Mouse (Mus musculus) adrenal gland, postnatal 25 days (tissue): ENCODE results near the gene Mgat5b. TPM values are rescaled to one million over a fixed set of nuclear protein-coding genes. Genes with fewer than 3 reads are reported as not detected.

Source experiments
- DNase-seq: peaks from one replicate; pipeline ENCODE4 v3.0.0; 2021; ENCODE audit warnings: mixed read lengths
- total RNA-seq: library from RNA; stranded (reverse); gene quantifications from 2 replicates; pipeline ENCODE4 v1.2.3, GENCODE M21; 2021

The Mgat5b gene
- total RNA-seq, 1 experiment from 2014 or later, result 0.94 TPM

DNA sequence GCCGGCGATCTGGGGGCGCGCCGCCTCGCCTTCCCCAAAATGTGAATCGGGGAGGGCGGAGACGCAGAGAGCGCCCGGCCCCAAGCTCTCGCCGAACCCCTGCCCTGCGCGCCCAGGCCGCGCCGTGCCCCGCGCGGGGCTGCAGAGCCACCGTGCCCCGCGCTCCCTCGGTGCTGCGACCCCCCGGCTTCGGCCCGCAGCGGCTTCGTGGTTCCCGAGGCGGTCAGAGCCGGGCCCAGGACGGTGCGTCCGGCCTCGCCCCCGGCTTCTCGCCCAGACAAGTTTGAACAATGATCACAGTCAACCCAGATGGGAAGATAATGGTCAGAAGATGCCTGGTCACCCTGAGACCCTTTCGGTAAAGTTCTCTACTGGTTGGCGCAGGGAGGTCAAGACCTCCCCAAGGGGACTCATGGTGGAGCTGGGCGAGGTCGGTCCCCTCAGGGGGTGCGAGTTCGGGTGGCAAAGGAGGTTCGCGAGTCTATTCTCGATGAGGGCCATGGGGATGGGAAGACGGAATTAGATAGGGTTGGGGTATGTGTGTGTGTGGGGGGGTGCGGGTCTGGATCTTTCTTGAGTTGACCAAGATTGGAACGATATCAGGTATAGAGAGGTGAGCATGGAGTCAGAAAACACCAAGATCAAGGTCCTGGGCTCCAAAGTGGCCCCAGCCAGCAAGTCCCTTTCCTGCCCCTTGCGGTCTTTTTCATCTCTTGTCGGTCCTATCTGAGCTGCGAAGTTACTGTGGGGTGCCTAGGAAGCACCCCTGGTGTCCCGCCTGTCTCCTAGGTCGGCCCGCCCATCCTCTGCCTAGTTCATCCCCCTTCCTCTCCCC is 740 bp downstream of the Mgat5b start:
- no peak for DNase-seq

DNA sequence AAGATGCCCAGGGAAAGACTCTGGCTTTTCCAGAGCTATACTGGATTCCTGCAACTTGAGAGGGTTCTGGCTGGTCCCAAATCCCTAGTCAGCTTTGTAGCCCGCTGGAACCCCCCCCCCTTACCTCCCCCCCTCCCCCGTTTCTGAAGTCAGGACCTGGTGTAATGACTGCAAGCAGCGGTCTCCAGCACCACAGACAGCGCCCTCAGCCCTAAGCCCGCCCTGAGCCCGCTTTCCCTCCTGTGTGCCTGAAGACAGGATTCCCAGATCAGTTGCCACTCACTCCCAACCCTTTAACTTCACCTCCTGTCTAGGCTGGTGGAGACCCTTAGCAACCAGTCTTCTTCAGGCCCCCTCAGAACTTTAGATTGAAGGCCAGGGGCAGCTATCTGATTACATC is 2.1 kb downstream of the Mgat5b start:
- peak; percentile 32 for DNase-seq

DNA sequence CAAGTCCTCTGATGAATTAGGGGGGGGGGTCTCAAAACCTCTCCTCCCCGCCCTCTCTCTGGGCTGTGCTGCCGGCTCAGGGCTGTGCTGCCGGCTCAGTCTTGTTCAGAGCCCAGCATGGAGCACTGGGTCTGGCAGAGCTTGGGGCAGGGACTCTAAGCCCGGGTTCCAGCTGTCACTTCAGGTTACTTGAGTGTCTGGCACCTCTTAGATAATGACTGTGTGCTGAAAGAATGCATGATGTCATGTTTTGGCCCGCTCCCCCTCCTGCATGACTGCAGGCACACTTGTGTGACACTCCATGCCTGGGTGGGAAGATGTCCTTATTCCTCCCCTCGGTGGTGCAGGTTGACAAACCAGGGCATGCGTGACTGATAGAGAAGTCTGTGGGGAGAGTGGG is 3.4 kb downstream of the Mgat5b start:
- DNase-seq, result no peak

DNA sequence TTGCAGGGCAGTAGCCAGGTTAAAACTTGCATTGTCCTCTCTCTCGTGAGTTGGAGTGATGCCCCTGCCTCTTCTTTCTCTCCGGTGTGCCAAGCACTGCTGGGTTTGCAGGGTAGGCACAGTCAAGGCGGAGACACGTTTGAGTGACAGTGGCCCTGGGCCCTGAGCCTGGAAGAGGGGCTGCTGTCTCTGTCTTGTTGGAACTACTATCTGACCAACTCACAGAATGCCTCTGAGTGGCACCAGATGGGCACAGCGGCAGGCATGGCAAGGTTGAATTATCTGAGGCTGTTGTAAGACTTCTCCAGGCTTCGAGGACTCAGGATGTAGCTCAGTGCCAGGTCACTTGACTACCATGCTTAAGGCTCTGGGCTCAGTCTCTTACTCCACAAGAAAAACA is 9.4 kb downstream of the Mgat5b start:
- DNase-seq, result no peak

DNA sequence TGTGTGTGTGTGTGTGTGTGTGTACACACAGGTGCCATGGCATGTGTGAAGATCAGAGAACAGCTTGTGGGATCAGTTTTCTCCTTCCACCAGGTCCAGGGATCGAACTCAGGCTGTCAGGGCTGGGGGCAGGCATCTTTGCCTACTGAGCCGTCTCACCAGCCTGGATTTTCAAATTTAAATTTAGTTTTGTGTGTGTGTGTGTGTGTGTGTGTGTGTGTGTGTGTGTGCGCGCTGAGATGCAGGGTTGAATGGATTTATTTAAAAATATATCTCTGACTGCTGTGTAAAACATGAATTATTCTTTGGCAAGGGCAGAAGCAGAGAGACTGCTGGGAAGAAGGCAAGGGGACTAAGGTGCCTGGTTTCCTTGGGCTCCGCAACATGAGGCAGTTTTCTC is 16.2 kb downstream of the Mgat5b start:
- DNase-seq, result no peak

DNA sequence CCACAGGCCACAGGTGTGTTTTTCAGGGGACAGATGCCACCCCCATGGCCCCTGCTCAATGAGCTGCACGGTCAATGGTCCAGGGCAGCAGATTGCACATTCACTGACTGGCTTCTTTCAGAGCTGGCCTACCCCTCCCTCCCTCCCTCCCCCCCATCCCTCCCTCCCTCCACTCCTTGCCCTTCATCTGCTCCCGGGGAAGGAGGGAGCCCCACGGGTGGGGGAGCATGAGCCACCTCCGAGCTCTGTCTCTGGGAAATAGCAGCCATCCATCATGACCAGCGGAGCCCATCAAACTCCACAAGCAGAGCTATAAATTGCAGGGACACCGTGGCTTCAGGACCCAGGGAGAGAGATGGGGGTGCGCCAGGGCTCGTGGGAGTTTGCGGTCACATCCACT is 16.7 kb downstream of the Mgat5b start:
- DNase-seq, result no peak

DNA sequence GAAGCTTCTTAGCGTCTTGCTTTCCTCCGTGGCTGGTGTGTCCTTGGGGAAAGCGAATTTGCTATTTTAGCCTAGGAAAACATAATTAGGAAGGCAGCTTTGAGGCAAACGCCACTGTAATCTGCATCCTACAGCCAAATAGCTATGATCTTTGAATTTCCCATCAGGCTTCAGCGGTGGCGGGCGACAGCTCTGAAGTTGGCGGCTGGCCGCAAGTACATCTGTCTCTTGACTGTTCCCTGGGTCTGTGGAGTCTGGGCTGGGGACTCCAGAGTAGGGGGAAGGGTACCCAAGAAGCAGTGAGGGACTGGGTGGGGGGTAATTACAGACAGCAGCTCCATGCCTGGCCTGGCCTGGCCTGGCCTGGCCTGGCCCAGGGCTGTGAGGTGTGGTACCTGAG is 17.3 kb downstream of the Mgat5b start:
- no peak for DNase-seq

DNA sequence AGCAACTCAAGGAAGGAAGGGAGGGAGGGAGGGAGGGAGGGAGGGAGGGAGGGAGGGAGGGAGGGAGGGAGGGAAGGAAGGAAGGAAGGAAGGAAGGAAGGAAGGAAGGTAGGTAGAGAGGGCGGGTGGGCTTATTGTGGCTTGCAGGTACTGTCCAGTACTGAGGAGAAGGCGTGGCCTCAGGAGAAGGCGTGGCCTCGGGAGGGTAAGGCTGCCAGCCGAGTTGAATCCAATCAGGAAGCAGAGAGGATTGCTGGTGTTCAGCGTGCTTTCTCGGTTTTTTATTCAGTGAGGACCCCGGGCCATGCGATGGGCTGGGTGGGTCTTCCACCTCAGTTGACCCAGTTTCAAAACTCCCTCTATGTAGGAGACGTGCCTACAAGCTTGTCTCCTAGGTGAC is 18.5 kb downstream of the Mgat5b start:
- DNase-seq, result no peak

DNA sequence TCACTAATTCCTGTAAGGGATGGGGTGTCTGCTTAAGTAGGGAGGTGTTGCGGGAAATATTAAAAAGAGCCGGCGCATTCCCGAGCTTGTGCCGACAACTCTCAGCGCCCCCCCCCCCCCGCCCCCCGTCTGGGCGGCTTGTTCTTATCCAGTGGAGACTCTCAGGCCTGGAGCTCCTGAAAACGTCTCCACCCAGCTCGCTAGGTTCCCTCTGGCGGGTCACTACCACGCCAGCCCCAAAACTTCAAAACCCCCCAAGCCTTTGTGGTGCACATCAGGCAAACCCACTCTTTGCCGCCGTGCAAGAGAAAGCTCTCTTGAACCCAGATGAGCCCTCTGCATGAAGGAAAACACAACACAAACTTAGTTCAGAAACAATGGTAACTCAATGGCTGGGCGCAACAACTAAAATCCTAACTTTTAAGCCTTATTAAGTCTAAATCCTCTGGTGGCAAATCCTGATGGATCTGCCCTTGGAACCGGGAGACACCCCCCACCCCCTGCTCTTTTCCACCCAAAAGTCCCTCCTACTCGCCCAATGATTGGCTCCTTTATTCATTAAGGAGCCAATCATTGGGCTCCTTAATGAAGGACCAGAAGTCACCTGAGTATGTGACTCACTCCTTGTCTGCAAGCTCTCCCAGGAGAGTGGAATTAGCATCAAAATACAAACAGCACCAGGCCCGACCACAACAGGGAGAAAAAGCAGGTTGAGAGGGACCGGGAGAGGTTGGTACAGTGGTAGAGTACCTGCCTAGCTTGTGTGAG is 21.6 kb downstream of the Mgat5b start:
- DNase-seq, result no peak

DNA sequence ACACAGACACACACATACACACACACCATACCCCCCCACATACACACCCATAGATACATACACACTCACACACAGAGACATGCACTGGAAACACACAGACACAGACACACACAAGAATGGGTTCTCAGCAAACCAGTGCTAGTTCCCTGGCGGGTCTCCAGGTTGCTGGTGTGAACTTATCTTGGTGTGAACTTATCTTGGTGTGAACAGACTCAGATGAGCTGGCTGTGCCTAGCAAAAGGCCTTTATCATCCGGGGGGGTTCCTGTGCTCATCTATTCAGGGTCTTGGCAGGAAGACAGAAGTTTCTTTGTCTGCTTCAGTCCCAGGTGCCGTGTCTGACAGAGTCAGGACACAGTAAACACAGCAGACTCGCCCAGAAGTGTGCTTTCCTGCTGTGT is 25.7 kb downstream of the Mgat5b start:
- DNase-seq, result no peak

DNA sequence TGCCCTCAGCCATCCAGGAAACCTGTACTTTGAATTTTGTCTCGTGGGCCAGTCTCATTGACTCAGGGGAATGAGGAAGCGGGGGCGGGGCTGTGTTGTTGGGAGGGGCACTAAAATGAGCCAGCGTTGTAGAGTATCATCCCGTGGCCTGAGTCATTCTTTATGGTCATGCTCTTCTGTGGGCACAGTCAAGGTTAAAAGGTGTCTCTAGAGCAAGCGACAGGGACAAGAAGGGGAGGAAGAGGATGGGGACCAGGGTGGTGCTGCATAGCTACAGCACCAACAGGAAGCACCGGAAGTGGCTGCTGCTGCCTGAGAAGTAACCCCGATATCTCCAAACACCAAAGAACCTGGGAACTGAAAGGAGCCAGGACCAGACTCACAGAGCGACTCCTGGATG is 31.2 kb downstream of the Mgat5b start:
- DNase-seq, result peak; percentile 72

DNA sequence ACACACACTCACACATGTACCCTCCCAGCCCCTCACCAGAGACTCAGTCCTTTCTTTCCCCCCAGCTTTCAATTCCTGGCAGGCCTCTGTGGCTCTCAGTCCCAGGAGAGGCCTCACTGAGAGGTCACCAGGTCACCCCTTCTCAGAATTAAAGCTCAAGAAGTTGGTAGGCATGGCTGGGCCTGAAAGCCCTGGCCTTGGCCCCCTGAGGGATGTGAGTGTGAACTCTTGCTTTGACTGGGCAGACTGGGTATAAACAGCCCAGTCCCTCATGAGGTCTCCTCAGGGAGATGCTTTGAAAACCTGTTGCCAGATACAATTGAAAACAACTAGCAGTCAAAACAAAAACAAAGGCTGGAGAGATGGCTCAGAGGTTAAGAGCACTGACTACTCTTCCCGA is 32.8 kb downstream of the Mgat5b start:
- DNase-seq, result no peak

DNA sequence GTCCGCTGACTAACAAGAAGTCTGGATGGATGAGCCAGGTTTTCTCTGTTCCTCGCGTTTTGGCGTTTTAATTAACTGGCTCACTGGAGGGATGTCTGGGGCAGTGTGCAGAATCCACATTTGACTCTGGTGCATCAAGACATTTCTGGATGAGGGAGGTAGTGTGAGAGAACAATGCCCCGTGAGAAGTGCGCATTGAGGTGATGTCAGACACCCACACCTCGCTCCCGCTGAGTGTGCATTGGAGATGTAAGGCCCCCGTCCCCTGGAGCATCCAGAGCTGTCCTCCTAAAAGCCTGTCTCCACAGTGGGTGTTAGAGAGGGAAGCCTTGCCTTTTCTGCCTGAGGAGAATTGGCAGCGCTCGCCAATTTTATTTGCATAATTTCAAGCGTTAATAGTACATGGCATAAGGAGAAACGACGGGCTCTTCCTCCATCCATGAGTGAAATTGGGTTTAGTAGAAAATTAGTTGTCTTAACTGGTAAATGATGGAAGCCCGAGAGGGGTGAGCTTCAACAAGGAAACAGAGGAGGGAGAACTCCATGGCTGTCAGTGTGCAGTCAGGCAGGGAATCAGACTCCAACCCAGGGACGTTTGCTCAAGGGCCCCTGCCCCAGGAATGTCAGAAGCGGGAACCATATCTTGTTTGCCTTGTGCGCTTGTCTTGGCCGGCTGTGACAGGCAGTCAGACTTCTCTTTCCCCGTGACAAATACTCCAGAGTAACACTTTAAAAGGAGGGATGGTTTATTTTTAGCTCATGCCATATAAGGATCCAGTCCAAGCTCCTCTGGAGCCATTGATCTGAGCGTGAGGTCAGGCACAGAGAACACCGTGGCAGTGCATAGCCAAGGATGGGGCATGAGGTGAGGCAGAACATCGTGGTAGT is 35.8 kb downstream of the Mgat5b start:
- no peak for DNase-seq

DNA sequence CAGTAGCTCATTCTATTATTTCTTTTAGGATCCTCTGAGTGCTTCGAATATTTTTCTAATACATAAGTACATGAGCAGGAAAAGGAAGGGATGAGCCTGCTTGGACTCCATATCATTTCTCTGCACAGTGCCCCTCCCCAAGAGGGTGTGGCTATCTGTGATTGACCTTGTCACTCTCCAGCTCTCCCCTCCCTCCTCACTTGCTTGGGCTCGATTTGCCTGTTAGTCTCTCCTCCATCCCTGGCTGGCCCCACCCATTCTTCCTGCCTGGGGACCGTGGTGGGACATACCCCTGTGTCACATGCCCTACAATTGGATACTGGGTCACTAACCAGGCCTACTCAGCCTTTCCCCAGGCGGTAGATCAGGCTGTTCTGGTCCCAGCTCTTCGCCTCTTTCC is 39.9 kb downstream of the Mgat5b start:
- no peak for DNase-seq

DNA sequence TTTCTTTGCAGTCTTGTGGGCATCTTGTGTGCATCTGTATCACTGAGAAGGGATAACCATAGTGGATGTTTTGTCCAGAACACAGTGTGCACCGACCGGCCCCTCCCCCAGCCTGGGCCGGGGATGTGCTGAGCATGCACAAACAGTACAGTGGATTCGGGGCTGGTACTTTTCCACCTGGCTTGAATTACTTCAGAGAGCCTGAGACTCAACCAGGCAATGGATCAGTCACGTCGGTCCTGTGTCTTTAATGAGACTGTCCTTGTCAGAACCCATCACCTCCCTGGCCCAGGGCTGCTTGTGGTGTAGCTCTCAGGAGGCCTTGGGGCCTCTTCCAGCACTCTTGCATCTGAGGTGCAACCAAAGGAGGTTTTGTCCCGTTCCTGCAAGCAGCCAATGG is 46.4 kb downstream of the Mgat5b start:
- peak; percentile 33 for DNase-seq

DNA sequence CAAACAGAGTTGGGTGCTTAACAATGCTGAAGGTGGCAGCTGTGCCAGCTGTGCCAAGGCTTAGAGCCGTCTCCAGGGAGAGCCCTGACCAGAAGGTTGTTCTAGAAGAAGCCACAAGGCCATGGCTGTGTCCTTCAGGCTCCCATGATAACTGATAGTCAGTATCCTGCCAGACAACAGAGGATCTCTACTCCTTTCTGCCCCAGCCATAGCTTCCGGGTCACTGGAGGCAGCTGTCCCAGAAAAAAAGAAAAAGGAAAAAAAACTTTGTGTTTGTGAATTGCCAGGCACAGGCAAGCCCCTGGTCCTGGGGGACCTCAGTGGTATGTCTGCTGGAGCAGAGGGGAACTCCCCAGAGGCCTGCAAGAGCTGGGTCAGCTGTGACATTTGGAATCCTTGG is 47.3 kb downstream of the Mgat5b start:
- no peak for DNase-seq

DNA sequence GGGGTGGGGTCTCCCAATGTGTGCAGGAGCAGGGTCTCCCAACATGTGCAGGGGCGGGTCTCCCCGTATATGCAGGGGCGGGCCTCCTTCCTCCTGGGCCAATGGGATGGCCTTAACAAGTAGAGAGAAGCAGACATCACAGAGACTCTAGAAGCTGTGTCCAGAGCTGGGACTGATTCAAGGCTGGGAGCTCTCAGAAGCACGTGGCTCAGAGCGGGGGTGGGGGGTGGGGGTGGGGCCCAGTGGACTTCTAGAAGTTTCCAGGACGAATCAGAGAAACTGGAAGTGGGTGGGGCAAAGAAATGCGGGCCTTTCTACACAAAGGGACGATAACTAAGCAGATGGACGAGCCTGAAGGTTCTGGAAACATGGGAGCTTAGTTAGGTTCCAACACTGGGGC is 49.9 kb downstream of the Mgat5b start:
- DNase-seq, result no peak

DNA sequence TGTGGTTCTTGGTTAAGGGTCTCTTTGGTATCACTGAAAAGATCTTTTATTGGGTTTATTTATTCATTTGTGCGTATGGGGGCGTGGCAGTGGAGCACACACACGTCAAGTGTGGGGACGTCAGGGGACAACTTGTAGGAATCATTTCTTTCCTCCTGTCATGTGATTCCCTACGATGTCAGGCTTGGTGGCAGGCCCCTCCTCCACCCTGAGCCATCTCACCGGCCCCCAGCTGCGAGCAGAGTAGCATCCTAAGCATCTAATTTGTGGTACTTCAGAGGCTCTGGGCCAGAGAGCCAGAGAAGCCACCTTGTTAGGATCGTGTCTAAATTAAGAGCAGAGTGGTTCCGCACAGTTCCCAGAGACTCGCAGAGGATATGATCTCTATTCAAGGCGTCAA is 50.8 kb downstream of the Mgat5b start:
- no peak for DNase-seq

DNA sequence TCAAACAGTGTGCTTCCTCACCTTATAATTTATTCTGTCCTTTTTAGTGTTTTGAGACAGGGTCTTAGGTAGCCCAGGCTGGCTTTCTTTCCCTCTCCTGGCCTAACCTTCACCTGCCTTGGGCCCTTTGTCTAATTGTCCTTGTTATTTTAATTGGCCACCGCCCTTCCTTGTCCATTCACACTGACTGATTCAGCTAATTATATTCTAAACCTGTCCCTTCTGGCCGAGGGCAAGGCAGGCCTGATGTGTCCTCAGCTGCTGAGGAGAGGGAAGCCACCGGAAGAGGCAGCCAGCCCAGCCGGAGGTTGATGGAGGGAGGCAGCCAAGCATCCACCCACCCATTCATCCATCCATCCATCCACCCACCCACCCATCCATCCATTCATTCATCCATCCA is 52.2 kb downstream of the Mgat5b start:
- DNase-seq, result no peak

DNA sequence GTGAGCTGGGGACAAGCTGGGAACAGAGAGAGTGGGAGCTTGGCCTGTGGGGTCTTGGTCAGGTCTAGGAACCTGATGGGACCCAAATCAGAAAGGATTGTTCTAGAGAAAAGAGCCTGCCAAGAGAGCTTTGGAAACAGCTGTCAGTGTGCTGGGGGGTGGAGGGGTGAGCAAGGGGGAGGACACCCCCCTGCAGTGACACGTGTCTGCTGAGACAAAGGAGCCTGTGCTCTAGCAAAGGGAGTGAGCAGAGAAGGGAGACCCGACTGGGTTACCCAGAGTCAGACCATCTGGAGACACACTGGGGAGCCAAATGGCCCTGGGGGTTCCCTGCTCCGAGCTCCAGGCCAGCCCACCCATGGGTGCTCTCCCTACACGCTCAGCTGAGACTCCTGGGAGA is 54.2 kb downstream of the Mgat5b start:
- no peak for DNase-seq

DNA sequence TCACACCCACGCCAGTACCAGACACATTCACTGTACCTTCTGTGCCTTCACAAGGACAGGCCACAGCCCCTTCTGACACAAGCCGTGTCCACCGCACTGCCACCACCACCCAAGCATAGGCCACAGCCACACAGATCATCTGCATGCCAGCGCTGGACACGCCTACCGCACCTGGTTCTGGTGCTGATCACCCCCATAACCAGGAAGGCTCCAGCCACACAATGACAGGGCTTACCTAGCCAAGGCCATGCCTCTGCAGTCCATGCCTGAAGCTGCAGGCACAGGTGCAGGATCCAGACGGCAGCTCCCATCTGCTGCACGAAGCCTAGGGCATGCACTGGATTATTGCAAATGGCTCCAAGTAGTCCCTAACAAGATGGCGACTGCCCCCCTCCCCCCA is 54.8 kb downstream of the Mgat5b start:
- no peak for DNase-seq

DNA sequence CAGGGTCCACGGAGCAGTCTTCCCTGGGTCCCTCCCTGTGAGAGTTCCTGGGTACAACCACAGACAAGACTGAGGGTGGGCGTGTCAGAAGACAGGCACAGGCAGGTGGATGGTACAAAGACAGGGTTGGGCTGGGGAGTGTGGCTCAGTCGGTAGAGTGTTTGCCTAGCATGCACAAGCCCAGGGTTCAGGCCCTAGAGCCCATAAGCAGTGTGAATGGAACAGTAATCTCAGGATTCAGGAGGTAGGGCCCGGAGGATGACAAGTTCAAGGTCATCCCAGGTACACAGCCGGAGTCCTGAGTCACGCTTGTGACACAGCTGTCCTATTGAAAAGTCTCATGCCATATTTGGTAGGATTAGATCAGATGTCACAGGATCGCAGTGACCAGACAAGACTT is 55.7 kb downstream of the Mgat5b start:
- no peak for DNase-seq

DNA sequence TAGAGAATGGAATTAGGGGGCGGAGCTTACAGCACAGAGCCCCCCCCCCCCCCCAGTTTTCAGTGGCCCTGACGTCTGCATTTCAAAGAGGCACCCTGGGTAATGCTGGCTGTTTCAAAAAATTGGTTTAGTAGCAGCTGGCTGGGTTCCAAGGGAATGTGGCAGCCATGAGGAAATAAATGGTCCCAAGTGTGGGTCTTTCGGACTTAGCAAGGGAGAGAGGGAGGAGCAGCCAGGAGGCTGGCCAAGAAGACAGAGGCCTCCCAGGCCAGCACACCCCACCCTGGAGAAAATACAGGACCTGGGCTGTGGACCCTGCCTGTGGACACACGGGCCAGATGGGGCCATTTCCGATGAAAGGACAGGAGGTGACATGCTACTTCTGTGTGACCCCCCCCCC is 61.6 kb downstream of the Mgat5b start:
- DNase-seq, result peak; percentile 29
